Mouse (Mus musculus) stomach, embryonic 16.5 days (tissue): ENCODE data around the gene Hist2h2aa2. TPM values are rescaled to one million over a fixed set of nuclear protein-coding genes. Genes with fewer than 3 reads are reported as not detected.
A peak's percentile ranks its signal among the peaks of the same experiment; 100 is the strongest.
"Not testable (repeated sequence)": the region's sequence is repeated elsewhere in the genome, so short reads cannot be mapped to it uniquely, and the experiment has no call there.

Experiments used
- ATAC-seq: fragments of 200-750 bp; cut with Nextera tagmentation; 2 replicates; pipeline ENCODE4 v1.8.0; 2017; ENCODE audit warnings: moderate number of reproducible peaks, moderate TSS enrichment; ENCODE audit not compliant: insufficient read depth, low FRiP score
- H3K27ac ChIP-seq: fragments of 300-500 bp; sonication (generic); 2 replicates; pipeline ENCODE4 v1.5.1; 2014; ENCODE audit warnings: low read length
- H3K27me3 ChIP-seq: fragments of 300-500 bp; sonication (generic); 2 replicates; pipeline ENCODE4 v1.6.1; 2014; ENCODE audit warnings: low read length, control low read depth, mixed read lengths; ENCODE audit not compliant: control insufficient read depth, insufficient read depth
- H3K36me3 ChIP-seq: fragments of 300-500 bp; sonication (generic); 2 replicates; pipeline ENCODE4 v1.6.1; 2014; ENCODE audit warnings: low read length; ENCODE audit not compliant: control insufficient read depth, insufficient read depth
- H3K4me1 ChIP-seq: fragments of 300-500 bp; sonication (generic); 2 replicates; pipeline ENCODE4 v1.6.1; 2014; ENCODE audit warnings: low read length, control low read depth, mixed read lengths; ENCODE audit not compliant: control insufficient read depth, insufficient read depth
- H3K4me2 ChIP-seq: fragments of 300-500 bp; sonication (generic); 2 replicates; pipeline ENCODE4 v1.6.1; 2014; ENCODE audit warnings: low read depth, low read length, mixed read lengths
- H3K4me3 ChIP-seq: fragments of 300-500 bp; sonication (generic); replicated peaks from 2 replicates; pipeline ENCODE4 v1.5.1; 2014; ENCODE audit warnings: mild to moderate bottlenecking, low read length
- H3K9ac ChIP-seq: fragments of 300-500 bp; sonication (generic); 2 replicates; pipeline ENCODE4 v1.6.1; 2014; ENCODE audit warnings: low read length
- H3K9me3 ChIP-seq: fragments of 300-500 bp; sonication (generic); replicated peaks from 2 replicates; pipeline ENCODE4 v1.6.1; 2016; ENCODE audit warnings: low read length, control low read depth; ENCODE audit not compliant: control insufficient read depth
- WGBS: fragments of 180-500 bp; shearing (Covaris S2); extraction: QIAGEN DNeasy Blood & Tissue Kit; methylation state at CpG from one replicate; pipeline ENCODE4 v1.1.7; 2014; 5-methylcytosine and 5-hydroxymethylcytosine counted together
- polyA plus RNA-seq: library from polyadenylated mRNA; unstranded; fragments of >200 nt; fragmentation: Nextera tagmentation; extraction: Ambion mirVana; gene quantifications from 2 replicates; pipeline ENCODE4 v1.2.1, GENCODE M21; 2015

Hist2h2aa2 gene
- polyA plus RNA-seq, 1 experiment from 2014 or later = 49.4 TPM

GRCm38 (mm10) chr3:96250890-96251289 lies 10.8 kb upstream of the Hist2h2aa2 start:
- no peak overlapping the region for H3K4me3 ChIP-seq
- 81% methylated on average over 3 of the region's 3 CpGs for WGBS
- H3K27me3 ChIP-seq = no peaks in the 10 kb centered on the region
- H3K36me3 ChIP-seq = no peaks in the 10 kb centered on the region
- H3K4me2 ChIP-seq = no peak overlapping the region
- no peaks in the 10 kb centered on the region for H3K9me3 ChIP-seq
- H3K27ac ChIP-seq = no peak overlapping the region
- peaks cover 14% of the 10 kb centered on the region for H3K4me1 ChIP-seq
- H3K9ac ChIP-seq = no peak overlapping the region
- ATAC-seq = no peak

GRCm38 (mm10) chr3:96249034-96249345 lies 8.9 kb upstream of the Hist2h2aa2 start:
- Histone ChIP-seq H3K4me3 (peak overlapping the region; percentile 49; the same call in 1 of the 2 replicates), H3K27ac (no peak overlapping the region)
- 40% methylated on average over 4 of the region's 4 CpGs for WGBS

GRCm38 (mm10) chr3:96248141-96249033 lies 8.3 kb upstream of the Hist2h2aa2 start:
- whole genome bisulfite sequencing = 40% methylated on average over 6 of the region's 6 CpGs
- Histone ChIP-seq H3K4me1 (peaks cover 21% of the 10 kb centered on the region), H3K9me3 (no peaks in the 10 kb centered on the region), H3K4me3 (peak overlapping the region; percentile 49), H3K27me3 (no peaks in the 10 kb centered on the region), H3K27ac (0 out of 2 replicates have a peak overlapping the region, but pooled peaks have one; percentile 29), H3K36me3 (no peaks in the 10 kb centered on the region), H3K9ac (peak overlapping the region; percentile 56), H3K4me2 (peak overlapping the region; percentile 57)
- ATAC-seq = no peak

More at GRCm38 (mm10) chr3:96249034-96249345, 8.9 kb upstream of the Hist2h2aa2 start:
- peak overlapping the region; percentile 57 for H3K4me2 ChIP-seq
- peaks cover 20% of the 10 kb centered on the region for H3K4me1 ChIP-seq
- no peak for ATAC-seq
- H3K9me3 ChIP-seq = no peaks in the 10 kb centered on the region
- no peaks in the 10 kb centered on the region for H3K36me3 ChIP-seq
- H3K27me3 ChIP-seq = no peaks in the 10 kb centered on the region
- peak overlapping the region; percentile 56; the same call in 1 of the 2 replicates for H3K9ac ChIP-seq

GRCm38 (mm10) chr3:96247356-96248140 lies 7.5 kb upstream of the Hist2h2aa2 start:
- H3K27ac ChIP-seq = peak overlapping the region; percentile 66
- peak overlapping the region; percentile 49 for H3K4me3 ChIP-seq
- no peaks in the 10 kb centered on the region for H3K36me3 ChIP-seq
- WGBS = 5% methylated on average over 11 of the region's 11 CpGs
- H3K9me3 ChIP-seq = no peaks in the 10 kb centered on the region
- peak overlapping the region; percentile 57 for H3K4me2 ChIP-seq
- no peak for ATAC-seq
- H3K9ac ChIP-seq = peak overlapping the region; percentile 72
- H3K27me3 ChIP-seq = no peaks in the 10 kb centered on the region
- H3K4me1 ChIP-seq = peaks cover 21% of the 10 kb centered on the region

- Histone ChIP-seq H3K4me3 (peak within 1 kb of the TSS; percentile 49), H3K27ac (peak within 1 kb of the TSS; percentile 66), H3K9ac (peak within 1 kb of the TSS; percentile 72), H3K4me1 (peaks cover 21% of the 10 kb centered on the region), H3K4me2 (peak within 1 kb of the TSS; percentile 57)
- not testable (repeated sequence) for H3K36me3 ChIP-seq, H3K9me3 ChIP-seq, H3K27me3 ChIP-seq
- ATAC-seq = peak; percentile 94
- 0% methylated on average over 5 of the region's 47 CpGs for WGBS
Measured at GRCm38 (mm10) chr3:96246427-96246856, 6.4 kb upstream of the Hist2h2aa2 start, which contains the start of gene Hist2h3c1. Gene Hist2h3c1, plus strand, starts transcription at chr3:96246685.

- 0% methylated on average over 10 of the region's 21 CpGs for WGBS
- not testable (repeated sequence) for H3K27me3 ChIP-seq, ATAC-seq, H3K36me3 ChIP-seq, H3K9ac ChIP-seq, H3K9me3 ChIP-seq, H3K4me2 ChIP-seq
- Histone ChIP-seq H3K4me3 (peak overlapping the region; percentile 36), H3K27ac (peak overlapping the region; percentile 55; the same call in 1 of the 2 replicates), H3K4me1 (peaks cover 21% of the 10 kb centered on the region)
Measured at GRCm38 (mm10) chr3:96246018-96246417, 5.9 kb upstream of the Hist2h2aa2 start.

GRCm38 (mm10) chr3:96245003-96245886 lies 5.2 kb upstream of the Hist2h2aa2 start, which contains the start of gene Hist2h2aa1:
Gene Hist2h2aa1, plus strand, starts transcription at chr3:96245497.
- not testable (repeated sequence) for H3K27me3 ChIP-seq
- under 1% methylated on average over 36 of the region's 88 CpGs for WGBS
- peak within 1 kb of the TSS; percentile 61 for H3K4me2 ChIP-seq

GRCm38 (mm10) chr3:96243921-96244572 lies 4.0 kb upstream of the Hist2h2aa2 start:
- Histone ChIP-seq H3K4me1 (peaks cover 24% of the 10 kb centered on the region), H3K9ac (peak overlapping the region; percentile 61), H3K27me3 (no peaks in the 10 kb centered on the region), H3K36me3 (no peaks in the 10 kb centered on the region), H3K9me3 (no peaks in the 10 kb centered on the region), H3K4me2 (peak overlapping the region; percentile 61), H3K27ac (peak overlapping the region; percentile 99), H3K4me3 (peak overlapping the region; percentile 62; the same call in 1 of the 2 replicates)
- WGBS = 76% methylated on average over 7 of the region's 7 CpGs
- ATAC-seq = no peak

More at GRCm38 (mm10) chr3:96245003-96245886, 5.2 kb upstream of the Hist2h2aa2 start, which contains the start of gene Hist2h2aa1:
- H3K4me3 ChIP-seq = peak within 1 kb of the TSS; percentile 62
- not testable (repeated sequence) for H3K36me3 ChIP-seq, H3K9me3 ChIP-seq
- peak within 1 kb of the TSS; percentile 99 for H3K27ac ChIP-seq
- peak within 1 kb of the TSS; percentile 88 for H3K9ac ChIP-seq
- peaks cover 24% of the 10 kb centered on the region for H3K4me1 ChIP-seq
- ATAC-seq = peak; percentile 88
